Mouse (Mus musculus) large intestine, adult 2 months (tissue): Measurements from ENCODE around the gene C1qb. TPM values are rescaled to one million over a fixed set of nuclear protein-coding genes. Genes with fewer than 3 reads are reported as not detected.

Source experiments
- DNase-seq: peaks from one replicate; pipeline ENCODE4 v3.0.0-alpha.2; 2012; ENCODE audit warnings: low read depth, low spot score
- WGBS: fragments of 180-500 bp; shearing (Covaris S2); methylation state at CpG from one replicate; pipeline ENCODE4 v1.1.7; 2018; 5-methylcytosine and 5-hydroxymethylcytosine counted together
- polyA plus RNA-seq: library from polyadenylated mRNA; depleted of rRNA; stranded (reverse); fragments of >200 nt; gene quantifications from 2 replicates; pipeline ENCODE4 v1.2.3, GENCODE M21; 2012; rRNA removed

The C1qb gene
- 112 and 139 TPM in 2 replicates for polyA plus RNA-seq

DNA sequence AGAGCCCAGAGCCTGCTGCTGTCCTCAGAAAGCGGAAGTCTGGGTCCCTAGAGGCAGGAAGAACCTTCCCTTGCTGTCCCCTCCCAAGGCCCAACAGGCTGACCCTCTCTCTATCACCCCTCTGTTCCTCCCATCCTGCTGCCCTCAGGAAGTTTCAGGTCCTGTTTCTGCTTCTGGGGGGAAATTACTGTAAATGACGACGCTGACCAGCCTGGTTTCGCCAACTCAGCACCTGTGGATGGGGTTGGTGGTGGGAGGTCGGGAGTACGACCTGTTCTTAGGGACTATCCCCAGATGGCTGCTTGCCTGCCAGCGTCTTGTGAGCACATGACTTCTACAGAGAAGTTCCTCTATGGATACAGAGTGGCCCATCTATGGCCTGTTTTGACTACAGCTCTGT, at the start of gene C1qb:
C1qb (minus strand) TSS at position 87 of the 400 bp plus-strand sequence.
- DNase-seq = no peak
- 73% methylated on average over 7 of the region's 7 CpGs for WGBS

DNA sequence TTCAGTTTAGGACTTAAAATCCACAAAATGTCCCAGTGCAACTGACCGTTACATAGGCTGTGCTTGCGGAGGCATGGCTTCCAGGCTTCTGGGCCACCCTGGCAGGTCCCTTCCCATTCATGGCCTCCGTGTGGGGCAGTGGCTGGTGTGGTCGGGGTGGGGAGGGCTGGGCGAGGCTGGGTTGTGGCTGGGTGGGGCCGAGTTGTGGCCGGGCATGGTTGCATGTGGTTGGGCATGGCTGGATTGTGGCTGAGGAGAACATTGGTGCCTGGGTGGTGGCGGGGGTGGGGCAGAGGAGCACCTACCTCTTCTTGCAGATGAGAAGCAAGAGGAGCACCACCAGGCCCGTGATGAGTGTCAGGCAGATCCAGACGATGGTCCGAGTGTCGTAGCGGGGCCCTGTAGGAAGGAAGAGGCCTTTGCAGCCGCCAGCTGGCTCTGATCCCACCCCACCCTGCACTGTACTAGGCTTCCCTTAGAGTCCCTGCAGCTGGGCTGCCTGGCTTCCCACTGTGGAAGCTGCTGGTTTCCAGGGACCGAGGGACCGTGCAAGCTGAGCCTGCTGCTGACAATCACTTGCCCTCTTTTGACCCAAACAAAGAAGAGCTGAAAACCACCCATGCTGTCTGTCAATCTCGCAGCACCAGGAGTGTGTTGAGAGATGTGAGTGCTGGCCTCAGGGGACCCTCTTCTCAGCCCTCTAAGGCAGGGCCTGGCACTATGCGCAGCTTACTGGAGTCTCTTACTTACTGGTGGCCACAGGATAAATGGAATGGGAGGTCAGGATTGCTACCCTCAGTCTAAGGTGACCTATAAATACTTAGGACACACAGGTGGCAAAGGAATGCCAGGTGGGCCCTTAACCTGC, 49.0 kb upstream of the C1qb start:
- 39% methylated on average over 18 of the region's 18 CpGs for WGBS
- DNase-seq = no peak

DNA sequence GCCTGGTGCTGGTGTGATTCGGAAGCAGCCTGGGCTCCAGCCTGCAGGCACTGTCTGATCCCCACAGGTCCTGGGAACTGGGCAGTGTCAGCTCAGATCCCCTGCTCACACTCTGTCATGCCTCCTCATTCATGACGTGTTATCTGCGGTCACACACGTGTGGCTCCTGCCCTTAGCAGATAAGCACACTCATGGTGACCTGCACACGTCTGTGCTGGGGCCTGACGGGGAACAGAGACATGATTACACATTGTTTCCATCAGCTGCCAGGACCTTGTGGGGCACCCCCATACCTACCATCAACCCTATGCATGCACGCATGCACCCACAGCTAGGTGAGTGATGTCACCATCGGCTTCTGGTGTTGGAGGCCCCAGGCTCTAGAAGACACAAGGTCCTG, 44.5 kb upstream of the C1qb start:
- no peak for DNase-seq
- 80% methylated on average over 8 of the region's 8 CpGs for WGBS

DNA sequence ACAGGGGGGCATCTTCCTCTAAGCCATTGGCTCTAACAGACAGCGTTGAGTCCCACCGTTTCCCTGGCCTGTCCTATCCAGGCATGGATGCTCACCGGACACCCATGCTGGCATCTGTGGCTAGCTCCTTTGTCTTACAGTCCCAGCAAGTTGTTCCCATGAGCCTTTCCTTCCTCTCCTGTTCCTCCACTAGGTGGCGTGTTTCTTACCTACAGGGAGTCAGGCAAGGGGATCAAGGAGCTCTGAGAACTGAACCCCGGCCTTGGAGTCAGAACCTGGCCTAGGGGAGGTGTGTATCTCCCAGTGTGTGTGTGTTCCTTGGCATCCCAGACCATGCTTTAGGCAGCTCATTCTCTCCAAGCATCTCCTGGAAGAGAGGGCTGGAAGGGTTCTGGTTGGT, 42.9 kb upstream of the C1qb start:
- DNase-seq = no peak
- WGBS = 13% methylated on average over 5 of the region's 5 CpGs

DNA sequence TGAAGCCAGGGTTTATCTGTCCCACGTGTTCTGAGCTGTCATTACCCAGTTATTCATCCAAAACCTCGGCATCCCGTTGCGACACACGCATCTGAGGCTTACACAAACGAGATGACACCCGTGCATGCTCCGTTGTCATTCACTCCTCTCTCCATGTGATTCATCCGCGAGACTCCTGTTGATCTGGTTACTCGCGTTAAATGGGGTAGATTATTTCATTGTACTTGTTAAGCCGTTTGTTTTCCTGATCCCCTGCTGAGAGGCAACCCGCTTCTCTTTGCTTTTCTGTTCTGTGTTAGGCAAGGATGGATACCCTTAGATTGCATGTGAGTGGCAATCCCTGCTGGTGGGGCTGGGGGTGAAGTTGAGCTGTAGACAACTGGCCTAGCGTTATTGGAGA, 39.8 kb upstream of the C1qb start:
- 23% methylated on average over 15 of the region's 15 CpGs for WGBS
- DNase-seq = no peak

DNA sequence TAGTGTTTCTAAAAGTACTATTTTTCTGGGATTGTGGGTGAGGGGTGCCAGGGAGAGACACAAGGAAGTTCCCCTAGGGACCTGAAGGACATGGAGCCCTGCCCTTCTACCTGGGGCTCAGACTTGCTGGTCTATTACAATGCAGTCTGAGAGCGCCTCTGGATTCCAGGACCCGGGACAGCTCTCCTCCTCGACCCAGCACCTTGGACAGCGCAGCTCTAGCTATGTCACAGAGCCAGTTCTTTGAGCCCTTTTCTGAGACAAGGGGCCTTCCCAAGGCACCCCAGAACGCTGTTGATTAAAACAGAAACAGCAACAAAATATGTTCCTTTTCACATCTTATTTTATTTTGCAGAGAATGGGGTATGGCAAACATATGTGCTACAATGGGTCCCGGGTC, 38.5 kb upstream of the C1qb start:
- WGBS = 7% methylated on average over 6 of the region's 6 CpGs
- DNase-seq = no peak

DNA sequence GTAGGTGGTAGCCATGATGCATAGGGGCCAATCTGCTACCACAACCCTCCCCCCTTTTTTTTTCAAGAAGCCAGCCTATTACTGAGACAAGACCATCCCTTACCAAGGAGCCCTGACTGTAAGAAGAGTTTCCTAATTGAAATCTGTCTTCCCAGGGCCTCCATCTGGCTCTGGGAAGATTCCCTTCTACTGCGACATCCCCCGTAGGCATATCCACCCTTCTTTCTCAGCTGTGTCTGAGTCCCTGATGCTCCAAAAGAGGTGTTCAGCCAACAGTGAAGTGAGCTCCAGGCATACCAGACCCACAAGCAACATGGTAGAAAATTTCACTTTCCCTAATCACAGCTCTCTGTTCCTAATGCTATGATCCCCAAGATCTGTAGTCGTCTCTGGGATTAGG, 33.5 kb upstream of the C1qb start:
- WGBS = 76% methylated on average over 3 of the region's 3 CpGs
- DNase-seq = no peak

DNA sequence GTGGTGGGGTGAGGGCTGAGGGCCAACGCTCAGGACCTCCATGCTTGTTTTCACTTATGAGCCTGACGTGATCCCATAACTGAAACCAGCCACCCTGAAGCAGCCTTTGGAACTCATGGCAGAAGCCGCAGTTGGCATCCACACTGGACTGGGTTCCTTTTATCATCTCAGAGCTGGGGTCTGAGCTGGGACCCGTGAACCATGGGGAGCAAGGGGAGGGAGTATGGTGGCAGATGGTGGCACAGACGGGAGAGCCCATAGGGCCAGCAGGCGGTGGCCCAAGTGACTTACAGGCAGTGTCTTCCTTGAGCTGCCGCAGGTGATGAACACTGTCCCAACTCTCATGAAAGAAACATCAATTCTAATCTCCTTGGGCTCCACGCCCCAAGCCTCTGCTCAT, 32.8 kb upstream of the C1qb start:
- WGBS = 84% methylated on average over 8 of the region's 8 CpGs
- no peak for DNase-seq

DNA sequence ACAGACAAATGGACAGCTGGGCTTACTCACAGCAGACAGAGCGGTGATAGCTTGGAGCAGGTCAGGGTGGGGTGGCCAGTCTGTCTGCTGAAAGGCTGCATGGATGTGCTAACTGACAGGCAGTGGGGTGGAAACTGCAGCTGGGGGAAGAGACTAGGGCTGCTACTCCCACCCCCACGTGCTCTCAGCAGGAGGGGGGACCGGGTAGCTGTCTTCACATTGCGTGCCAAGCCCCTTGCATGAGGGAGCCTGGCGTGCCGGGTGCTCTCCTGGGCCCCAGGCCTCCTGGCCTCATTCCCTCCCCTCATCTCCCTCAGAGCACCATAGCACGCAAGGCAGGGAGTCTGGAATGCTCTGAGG, 31.2 kb upstream of the C1qb start:
- WGBS = 44% methylated on average over 7 of the region's 7 CpGs
- no peak for DNase-seq

DNA sequence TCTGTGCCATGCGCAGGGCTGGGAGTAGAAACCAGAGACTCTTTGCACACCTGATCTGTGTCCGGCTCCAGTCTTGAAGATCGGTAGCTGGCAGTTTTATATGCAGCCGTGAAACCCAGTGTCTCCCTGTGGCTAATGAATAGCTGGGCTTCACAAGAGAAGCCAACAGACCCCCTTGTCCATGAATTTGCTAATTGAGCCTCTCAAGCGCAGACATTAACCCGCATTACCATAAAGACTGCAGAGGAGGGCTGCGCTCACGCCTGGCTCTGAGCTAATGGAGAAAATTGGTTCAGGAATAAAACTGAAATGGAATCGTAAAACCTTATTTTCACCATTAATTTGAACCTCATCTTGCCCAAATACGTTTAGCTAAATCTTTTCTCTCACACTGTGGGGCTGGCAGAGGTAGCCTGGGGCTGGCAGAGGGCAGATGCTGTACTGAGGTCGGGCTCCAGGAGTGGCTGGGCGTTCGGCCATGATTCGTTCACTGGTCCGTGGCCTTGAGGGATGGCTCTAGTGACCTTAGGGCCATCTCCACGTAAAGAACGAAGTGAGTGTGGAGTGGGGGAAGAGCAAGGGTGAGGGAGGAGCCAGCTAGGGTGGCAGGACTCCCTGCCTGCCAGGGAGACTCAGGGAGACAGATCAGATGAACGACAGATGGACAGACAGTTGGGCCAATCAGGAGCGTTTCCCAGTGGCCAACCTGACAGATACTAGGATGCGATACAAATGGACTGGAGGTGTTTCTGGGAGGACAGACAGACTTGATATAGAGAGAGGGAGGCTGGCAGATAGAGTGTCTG, 30.6 kb upstream of the C1qb start:
- 68% methylated on average over 20 of the region's 20 CpGs for WGBS
- DNase-seq = no peak

DNA sequence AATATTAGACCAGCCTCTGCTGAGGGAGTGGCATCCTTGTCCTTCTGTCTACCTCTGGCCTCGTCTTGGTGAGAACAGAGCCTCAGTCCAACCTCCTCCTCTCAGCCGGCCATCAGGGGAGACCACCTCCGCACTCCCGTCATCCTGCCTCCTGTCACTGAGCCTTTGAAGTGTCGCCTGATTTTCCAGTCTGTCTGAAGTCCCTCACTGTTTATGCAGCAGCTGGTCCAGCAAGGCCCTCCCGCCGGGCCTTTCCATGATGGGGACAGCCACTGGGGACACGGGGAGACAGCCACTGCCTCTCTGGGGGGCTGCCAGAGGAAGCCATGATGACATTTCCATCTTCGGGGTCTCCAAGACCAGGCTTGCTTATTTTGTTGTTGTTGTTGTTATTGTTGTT, 26.9 kb upstream of the C1qb start:
- DNase-seq = no peak
- 36% methylated on average over 9 of the region's 9 CpGs for WGBS

DNA sequence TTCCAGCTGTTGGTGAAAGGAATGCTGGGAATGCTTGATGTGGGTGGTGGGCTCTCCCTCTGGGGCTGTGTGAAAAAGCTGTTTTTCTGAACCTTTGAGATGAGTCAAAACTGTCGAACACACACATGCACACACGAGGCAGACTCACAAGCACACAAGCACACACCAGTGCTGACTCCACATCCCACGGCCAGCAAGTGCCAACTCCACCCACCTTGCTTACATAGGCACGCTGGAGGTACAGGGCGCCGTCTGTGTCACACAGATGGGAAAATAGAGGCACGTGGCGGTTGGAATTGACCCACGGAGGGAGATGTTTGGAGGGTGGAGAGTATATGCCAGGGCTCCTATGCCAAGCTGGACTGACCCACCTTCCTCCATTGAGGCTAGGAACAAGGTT, 25.8 kb upstream of the C1qb start:
- DNase-seq = no peak
- 39% methylated on average over 9 of the region's 9 CpGs for WGBS

DNA sequence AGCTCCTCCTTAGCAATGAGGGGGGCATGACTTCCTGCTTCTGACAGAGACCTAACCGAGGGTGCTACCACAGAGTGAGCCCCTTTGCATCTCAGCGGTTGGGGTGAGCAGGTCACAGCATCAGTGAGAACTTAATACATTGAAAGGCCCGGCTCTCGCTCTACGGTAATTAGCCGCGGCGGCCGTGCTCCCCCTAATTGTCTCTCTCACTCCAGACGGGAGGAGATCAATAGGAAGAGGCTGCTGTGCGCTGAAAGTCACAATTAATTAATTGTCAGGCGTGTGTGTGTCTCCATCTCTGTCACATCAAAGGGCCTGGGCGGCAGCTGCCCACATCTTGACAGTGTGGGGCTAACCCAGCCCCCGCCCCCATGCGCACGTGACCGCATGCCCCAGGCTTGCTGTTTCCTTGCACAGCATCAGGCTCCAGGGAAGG, 25.2 kb upstream of the C1qb start:
- no peak for DNase-seq
- WGBS = 19% methylated on average over 17 of the region's 17 CpGs

DNA sequence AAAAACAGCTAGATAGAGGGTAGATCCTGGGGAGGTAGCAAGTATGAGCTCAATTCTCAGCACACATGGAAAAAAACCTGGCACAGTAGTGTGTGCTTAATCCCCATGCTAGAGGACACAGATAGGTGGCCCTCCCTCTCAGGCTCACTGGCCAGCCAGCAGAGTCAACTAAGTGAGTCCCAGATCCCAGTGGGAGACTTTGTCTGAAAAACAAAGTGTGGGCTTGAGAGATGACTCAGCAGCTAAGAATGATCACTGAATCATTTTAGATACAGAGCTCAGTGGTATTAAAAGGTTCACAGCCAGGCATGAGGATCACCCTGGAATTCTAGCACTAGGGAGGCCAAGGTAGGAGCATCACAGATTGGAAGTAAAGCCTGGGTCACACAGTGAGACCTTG, 21.8 kb upstream of the C1qb start:
- no peak for DNase-seq

DNA sequence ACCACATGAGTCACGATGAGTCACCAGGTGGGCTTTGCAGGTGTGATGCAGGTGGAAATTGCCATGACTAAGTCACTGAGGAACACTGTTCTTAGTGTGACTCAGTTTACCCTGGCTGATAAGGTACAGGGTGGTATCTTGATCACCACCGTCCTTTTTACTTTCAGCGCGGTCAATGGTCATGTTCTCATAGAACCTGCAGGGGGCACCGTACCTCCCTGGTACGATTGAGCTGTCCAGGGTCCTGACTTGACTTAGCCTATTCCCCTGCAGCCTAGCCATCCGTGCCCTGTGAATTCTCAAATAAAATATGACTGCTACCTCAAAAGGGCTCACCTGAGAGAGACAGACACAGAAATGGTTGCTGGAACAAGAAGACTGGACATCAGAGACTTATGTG, 21.0 kb upstream of the C1qb start:
- DNase-seq = peak; percentile 13
- WGBS = 14% methylated on average over 7 of the region's 7 CpGs

DNA sequence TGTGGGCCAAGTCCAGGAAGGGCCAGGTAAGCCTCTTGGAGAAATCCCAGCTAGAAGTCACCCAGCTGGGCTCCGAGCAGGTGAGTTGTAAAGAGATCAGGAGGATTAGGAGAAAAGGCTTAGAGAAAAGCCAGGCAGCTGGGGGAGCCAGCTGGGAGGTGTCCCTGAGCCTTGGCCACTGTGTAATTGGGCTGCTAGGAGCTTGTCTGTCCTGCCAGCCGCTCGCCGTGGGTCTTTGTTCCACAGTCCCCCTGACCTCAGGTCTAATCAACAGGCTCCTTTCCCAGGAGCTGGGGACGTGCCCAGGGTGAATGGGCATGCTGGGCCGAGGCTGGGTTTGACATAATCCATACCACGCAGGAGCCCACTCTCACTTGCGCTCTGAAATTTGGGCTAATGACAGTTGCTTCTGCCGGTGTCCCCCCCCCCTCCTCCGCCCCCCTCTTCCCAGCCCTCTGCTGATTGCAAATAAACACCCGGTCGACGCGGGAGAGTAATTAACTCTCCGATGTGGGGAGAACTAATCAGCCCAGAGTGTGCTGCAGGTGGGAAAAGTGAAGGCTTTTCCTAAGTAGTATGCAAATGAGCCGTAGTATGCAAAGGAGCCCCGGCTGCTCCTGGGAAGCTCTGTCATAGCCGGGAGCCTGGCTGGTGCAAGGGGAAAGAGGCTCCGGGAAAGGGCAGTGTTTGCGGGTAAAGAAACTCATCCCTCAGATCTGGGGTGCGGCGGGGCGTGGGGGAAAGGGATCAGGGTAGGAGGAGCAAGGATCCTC, 19.0 kb upstream of the C1qb start:
- DNase-seq = no peak
- 3% methylated on average over 23 of the region's 23 CpGs for WGBS

DNA sequence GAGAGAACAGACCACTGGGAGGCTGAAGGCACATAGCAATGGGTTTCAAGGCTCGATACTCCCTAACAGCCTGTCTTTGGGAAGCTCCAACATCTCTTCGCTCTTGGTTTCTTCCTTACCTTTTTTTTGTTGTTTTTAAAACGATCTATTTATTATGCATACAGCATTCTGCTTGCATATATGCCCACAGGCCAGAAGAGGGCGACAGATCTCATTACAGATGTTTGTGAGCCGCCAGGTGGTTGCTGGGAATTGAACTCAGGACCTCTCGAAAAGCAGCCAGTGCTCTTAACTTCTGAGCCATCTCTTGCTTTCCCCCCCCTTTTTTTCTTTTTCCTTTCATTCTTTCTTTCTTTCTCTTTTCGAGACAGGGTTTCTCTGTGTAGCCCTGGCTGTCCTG, 13.2 kb upstream of the C1qb start:
- 59% methylated on average over 7 of the region's 7 CpGs for WGBS
- no peak for DNase-seq

DNA sequence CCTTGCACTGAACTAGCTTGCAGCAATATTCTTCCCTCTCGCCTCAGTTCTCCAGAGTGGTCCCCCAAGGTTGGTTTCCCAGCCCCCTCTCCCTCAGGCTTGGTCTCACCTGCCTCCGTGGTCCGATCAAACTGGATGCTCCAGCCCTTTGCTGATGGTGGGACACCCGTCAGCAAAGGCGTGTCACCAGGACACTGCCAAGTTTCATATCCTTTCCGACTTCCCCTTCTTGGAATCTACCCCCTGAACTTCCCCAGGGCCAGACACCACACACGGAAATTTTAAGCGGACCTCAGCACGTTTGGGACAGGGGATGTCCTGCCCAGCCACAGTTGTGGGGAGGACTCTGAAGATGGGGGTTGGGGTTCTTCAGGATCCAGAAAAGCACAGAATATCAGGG, 12.7 kb upstream of the C1qb start, which contains the start of gene C1qa:
C1qa (minus strand) TSS at position 167 of the 400 bp plus-strand sequence.
- WGBS = 52% methylated on average over 9 of the region's 9 CpGs
- DNase-seq = no peak

DNA sequence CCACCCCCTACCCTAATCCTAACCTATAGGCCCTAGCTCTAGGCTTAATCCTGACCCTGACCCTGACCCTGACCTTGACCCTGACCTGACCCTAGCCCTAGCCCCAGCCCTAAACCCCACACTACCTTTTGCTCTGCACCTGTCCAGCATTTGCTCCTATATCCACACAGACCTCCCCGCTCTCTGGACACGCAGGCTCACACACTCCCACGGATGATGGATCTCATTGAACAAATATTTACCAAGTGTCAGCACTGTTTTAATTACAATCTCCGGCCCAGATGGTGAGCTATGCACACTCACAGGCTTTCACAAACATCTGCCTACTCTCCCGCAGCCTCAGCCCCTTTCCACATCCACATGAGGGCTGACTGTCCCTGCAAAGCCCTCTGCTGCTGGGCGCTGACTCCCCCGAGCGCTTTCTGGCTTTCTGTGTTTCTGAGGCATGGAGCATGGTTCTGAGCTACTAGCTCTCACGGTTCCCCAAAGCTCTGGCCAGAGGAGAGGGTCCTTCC, 12.2 kb upstream of the C1qb start:
- no peak for DNase-seq
- WGBS = 26% methylated on average over 9 of the region's 9 CpGs

DNA sequence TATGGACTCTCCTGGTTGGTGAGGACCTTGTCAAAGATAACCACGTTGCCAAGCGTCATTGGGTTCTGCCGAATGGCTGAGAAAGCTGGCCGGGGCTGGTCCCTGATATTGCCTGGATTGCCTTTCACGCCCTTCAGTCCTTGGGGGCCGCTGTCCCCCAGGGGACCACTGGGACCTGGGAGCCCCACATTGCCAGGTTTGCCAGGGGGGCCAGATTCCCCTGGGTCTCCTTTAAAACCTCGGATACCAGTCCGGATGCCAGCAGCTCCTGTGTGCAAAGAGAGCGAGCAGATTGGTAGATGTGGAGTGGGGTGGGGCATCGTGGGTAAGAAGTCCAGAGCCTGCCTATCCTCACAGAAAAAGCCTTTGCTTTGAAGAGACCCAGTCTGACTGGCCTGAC, 10.5 kb upstream of the C1qb start:
- WGBS = 26% methylated on average over 10 of the region's 10 CpGs
- DNase-seq = no peak
